Mouse (Mus musculus): ENCODE measurements at regions not wholly inside any gene's neighbourhood (a gene's known extent, or its start where the extent isn't known, plus 50 kb on each side); places are given as distances from the start of the nearest gene placed in this dataset.
A peak's percentile ranks its signal among the peaks of the same experiment; 100 is the strongest.

GRCm38 (mm10) chr11:85966207-85966606, 80.0 kb downstream of the Tbx4 start:
- DNase-seq = no peak

- DNase-seq = no peak
These were observed 84.1 kb downstream of the Tbx4 start for GRCm38 (mm10) chr11:85970287-85970686.

GRCm38 (mm10) chr11:85972385-85972784, 86.2 kb downstream of the Tbx4 start:
- DNase-seq = peak; percentile 62 to 67

- DNase-seq = no peak
These were observed 87.5 kb downstream of the Tbx4 start for GRCm38 (mm10) chr11:85973736-85974135.

DNA sequence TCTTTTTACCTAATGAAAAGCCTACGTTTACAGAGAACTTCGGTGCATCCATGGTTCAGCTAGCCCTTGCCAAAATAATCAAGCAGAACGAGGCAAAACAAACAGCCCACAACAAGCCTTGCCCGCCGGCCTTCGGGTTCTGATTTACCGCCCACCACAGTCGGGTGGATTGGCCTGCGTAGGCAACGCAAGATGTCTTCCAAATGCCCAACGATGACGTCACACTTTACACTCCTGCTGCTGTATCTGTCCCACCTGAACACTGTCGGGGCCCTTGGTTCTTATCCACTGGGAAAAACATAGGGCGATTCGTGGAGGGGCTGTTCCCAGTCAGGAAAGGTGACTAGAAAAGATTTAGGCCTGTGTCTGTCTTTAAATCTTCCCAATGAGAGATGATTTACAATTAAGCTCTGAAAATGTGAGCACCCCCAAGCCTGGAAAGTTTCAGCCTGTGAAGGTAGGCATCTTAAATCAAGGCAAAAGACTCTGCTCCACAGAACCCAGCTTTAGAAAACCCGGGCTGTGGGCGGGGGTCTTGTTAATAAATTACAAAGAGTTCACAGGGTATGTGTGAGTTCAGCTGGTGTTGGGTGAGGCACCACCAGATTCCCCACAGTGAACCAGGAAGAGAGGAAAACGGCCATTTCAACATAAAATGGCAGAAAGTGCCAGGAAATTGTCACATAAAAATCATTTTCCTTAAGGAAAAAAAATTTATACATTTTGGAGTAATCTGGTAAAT, 90.6 kb downstream of the Tbx4 start:
- no peak for DNase-seq

GRCm38 (mm10) chr11:85980388-85980787, 94.2 kb downstream of the Tbx4 start:
- no peak for DNase-seq

DNA sequence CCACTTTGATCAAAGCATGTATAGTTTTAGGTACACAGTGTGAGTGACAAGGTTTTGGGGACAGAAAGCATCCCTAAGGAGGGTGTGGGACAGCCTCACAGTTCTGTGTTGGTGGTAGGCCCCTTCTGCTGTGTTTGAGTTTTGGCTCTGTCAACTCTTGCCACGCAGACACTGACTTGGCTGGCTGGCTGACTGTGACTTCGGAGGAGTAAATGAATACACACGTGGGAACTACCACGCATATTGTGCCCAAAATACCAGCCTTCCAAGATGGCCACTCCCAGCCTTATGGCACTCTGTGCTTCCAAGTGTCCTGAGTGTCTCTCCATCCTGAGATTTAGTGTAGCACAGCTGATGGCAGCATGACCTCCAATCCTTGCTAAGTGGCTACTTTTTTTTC, 95.3 kb downstream of the Tbx4 start:
- no peak for DNase-seq

GRCm38 (mm10) chr11:85986338-85986737, 100.1 kb downstream of the Tbx4 start:
- no peak for DNase-seq

GRCm38 (mm10) chr11:85987181-85987580, 101.0 kb downstream of the Tbx4 start:
- no peak for DNase-seq

- no peak for DNase-seq
These were observed 103.3 kb downstream of the Tbx4 start for GRCm38 (mm10) chr11:85989536-85989935.

DNA sequence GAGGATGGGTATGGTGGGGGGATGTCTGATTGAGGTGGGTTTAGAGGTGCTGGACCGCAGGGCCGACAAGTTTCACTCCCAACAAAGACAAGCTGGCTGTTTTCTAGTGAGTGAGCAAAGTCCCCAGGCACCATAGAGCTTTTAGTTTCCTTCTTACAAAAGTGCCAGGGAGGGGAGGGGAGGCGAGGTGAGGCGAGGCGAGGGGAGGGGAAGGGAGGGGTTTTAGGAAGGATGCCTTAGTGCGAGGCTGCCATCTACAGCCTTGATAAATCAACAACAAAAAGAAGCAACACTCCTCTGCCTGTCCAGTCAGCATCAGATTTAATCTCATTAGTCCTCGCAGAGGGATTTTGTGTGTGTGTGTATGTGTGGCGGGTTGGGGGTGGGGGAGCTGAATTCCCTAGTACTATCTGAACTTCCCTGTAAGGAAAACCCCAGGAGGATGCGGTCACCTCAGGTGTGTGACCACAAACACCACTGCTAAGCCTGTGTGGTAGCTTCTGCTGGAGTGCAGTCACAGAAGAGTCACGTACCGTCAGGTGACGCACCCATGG, 103.8 kb downstream of the Tbx4 start:
- peak; percentile 34 to 52 for DNase-seq

GRCm38 (mm10) chr11:85995318-85996095, 109.3 kb downstream of the Tbx4 start:
- DNase-seq = no peak

GRCm38 (mm10) chr11:85996686-85997085, 110.5 kb downstream of the Tbx4 start:
- no peak for DNase-seq

GRCm38 (mm10) chr11:86003341-86003740, 117.1 kb downstream of the Tbx4 start:
- DNase-seq = no peak

DNA sequence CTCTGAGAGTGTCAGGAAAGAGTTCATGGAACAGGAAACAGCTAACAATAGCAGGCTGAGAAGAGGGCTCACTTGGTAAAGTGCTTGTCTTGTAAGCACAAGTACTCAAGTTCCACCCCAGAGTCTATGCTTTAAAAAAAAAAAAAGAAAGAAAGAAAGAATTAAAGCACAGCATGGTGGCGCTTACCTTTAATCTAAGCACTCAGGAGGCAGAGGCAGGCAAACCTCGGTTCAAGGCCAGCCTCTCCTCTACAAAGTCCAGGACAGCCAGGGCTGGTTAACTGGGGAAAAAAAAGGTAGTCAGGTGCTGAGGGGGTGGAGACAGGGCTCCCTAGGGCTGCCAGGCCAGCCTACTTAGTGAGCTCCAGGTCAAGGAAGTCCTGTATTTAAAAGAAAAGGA, 119.1 kb downstream of the Tbx4 start:
- no peak for DNase-seq

DNA sequence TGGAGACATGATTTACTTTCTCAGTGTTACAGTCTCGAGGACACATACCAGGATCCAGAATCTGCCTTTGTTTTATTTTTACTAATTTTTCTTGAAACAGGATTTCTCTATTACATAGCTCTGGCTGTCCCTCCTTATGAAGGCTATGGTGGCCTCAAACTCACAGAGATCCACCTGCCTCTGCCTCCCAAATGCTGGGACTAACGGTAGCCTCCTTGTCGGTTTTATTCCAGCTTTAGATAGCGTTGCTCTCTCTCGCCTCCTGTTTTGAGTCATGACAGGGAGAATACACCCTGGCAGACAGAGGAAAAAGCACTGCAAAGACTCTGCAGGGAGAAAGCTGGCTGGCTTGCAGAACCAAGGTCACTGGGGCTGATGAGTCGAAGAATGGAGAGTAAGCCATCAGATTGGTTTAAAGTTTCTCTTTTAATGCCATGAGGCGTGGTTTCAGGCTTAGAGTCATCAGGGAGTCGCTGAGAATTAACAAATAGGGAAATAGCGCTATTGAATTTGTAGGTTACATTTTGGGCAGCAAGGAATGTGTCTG, 119.8 kb downstream of the Tbx4 start:
- no peak for DNase-seq

DNA sequence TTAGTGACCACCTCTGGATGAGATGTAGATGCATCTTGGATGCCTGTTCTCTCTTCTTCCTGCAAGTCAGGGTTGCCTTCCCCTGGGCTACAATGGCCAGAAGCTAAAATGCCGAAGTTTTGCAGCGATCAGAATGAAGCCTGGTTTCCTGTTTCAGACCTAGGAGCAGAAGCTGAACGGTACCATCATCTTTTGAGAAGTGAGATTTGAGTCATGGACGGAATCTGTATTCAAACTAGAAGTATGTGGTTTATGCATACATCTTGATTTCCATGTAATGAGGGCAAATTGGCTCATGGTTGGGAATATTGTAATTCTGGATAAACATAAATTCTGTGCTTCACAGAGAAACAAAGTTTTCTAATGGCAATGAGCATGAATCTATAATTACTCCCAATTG, 120.6 kb downstream of the Tbx4 start:
- no peak for DNase-seq

Data from B cell, adult 2 months (primary cell).